Mouse (Mus musculus) forebrain, embryonic 14.5 days (tissue): Measurements from ENCODE around the gene Vmn1r188. TPM values are rescaled to one million over a fixed set of nuclear protein-coding genes. Genes with fewer than 3 reads are reported as not detected.
"Not testable (repeated sequence)": the region's sequence is repeated elsewhere in the genome, so short reads cannot be mapped to it uniquely, and the experiment has no call there.

Experiments used
- ATAC-seq: fragments of 200-750 bp; cut with Nextera tagmentation; 2 replicates; pipeline ENCODE4 v1.8.0; 2017; ENCODE audit warnings: mild to moderate bottlenecking, moderate library complexity
- DNase-seq: peaks from one replicate; pipeline ENCODE4 v3.0.0-alpha.2; 2015; ENCODE audit warnings: low spot score
- H3K27ac ChIP-seq: fragments of 300-500 bp; sonication (generic); 2 replicates; pipeline ENCODE4 v1.5.1; 2014; ENCODE audit warnings: low read depth, mild to moderate bottlenecking, control low read depth, low read length, moderate library complexity
- H3K27me3 ChIP-seq: fragments of 300-500 bp; sonication (generic); replicated peaks from 2 replicates; pipeline ENCODE4 v1.6.1; 2014; ENCODE audit warnings: low read length, control low read depth, mixed read lengths; ENCODE audit not compliant: control insufficient read depth, insufficient read depth
- H3K36me3 ChIP-seq: fragments of 300-500 bp; sonication (generic); 2 replicates; pipeline ENCODE4 v1.6.1; 2014; ENCODE audit warnings: low read length, control low read depth; ENCODE audit not compliant: control insufficient read depth, insufficient read depth
- H3K4me1 ChIP-seq: fragments of 300-500 bp; sonication (generic); 2 replicates; pipeline ENCODE4 v1.6.1; 2014; ENCODE audit warnings: antibody characterized with exemption, low read length, control low read depth; ENCODE audit not compliant: control insufficient read depth, insufficient read depth
- H3K4me2 ChIP-seq: fragments of 300-500 bp; sonication (generic); 2 replicates; pipeline ENCODE4 v1.6.1; 2014; ENCODE audit warnings: mild to moderate bottlenecking, control low read depth, low read length
- H3K4me3 ChIP-seq: fragments of 300-500 bp; sonication (generic); 2 replicates; pipeline ENCODE4 v1.5.1; 2014; ENCODE audit warnings: low read depth, low read length, control low read depth
- H3K9ac ChIP-seq: fragments of 300-500 bp; sonication (generic); 2 replicates; pipeline ENCODE4 v1.6.1; 2014; ENCODE audit warnings: mild to moderate bottlenecking, low read length, control low read depth, moderate library complexity
- H3K9me3 ChIP-seq: fragments of 300-500 bp; sonication (generic); replicated peaks from 2 replicates; pipeline ENCODE4 v1.6.1; 2016; ENCODE audit warnings: low read length, control low read depth, mixed read lengths; ENCODE audit not compliant: control insufficient read depth
- WGBS: fragments of 180-500 bp; shearing (Covaris S2); extraction: QIAGEN DNeasy Blood & Tissue Kit; methylation state at CpG from one replicate; pipeline ENCODE4 v1.1.7; 2014; 5-methylcytosine and 5-hydroxymethylcytosine counted together
- polyA plus RNA-seq: library from polyadenylated mRNA; unstranded; fragments of >200 nt; fragmentation: Nextera tagmentation; extraction: Ambion mirVana; gene quantifications from 2 replicates; pipeline ENCODE4 v1.2.1, GENCODE M21; 2014

Vmn1r188 gene
- polyA plus RNA-seq = not detected in 2 replicates

GRCm38 (mm10) chr13:22084140-22084539, at the start of gene Vmn1r188:
Gene Vmn1r188, plus strand, starts transcription at chr13:22084440.
- H3K4me2 ChIP-seq, H3K4me1 ChIP-seq, H3K27ac ChIP-seq, H3K36me3 ChIP-seq, DNase-seq, ATAC-seq, H3K9me3 ChIP-seq, H3K4me3 ChIP-seq, H3K27me3 ChIP-seq, H3K9ac ChIP-seq: not testable (repeated sequence)
- WGBS = 86% methylated on average over 1 of the region's 1 CpGs

- H3K4me2 ChIP-seq = peak overlapping the region; percentile 64
- peaks cover 8% of the 10 kb centered on the region for H3K4me1 ChIP-seq
- WGBS = under 1% methylated on average over 12 of the region's 14 CpGs
- H3K9me3 ChIP-seq = no peaks in the 10 kb centered on the region
- H3K27me3 ChIP-seq = no peaks in the 10 kb centered on the region
- ATAC-seq (no peak), DNase-seq (no peak)
- H3K9ac ChIP-seq = peak overlapping the region; percentile 58
- peak overlapping the region; percentile 85 for H3K27ac ChIP-seq
- no peaks in the 10 kb centered on the region for H3K36me3 ChIP-seq
- peak overlapping the region; percentile 35 for H3K4me3 ChIP-seq
These were observed 49.6 kb upstream of the Vmn1r188 start for GRCm38 (mm10) chr13:22034443-22035266.

- Histone ChIP-seq H3K4me2 (peak within 1 kb of the TSS; percentile 64), H3K4me3 (peak within 1 kb of the TSS; percentile 35), H3K9ac (peak within 1 kb of the TSS; percentile 66), H3K4me1 (peaks cover 14% of the 10 kb centered on the region), H3K27ac (peak within 1 kb of the TSS; percentile 88)
- not testable (repeated sequence) for H3K9me3 ChIP-seq, H3K27me3 ChIP-seq, H3K36me3 ChIP-seq
- DNase-seq = peak; percentile 99
- under 1% methylated on average over 23 of the region's 69 CpGs for WGBS
- ATAC-seq = peak; percentile 98
These were observed 48.7 kb upstream of the Vmn1r188 start, which contains the start of the genes Hist1h2ah and Hist1h2bk for GRCm38 (mm10) chr13:22035267-22036148. Gene Hist1h2ah, minus strand, starts transcription at chr13:22035568. Gene Hist1h2bk, plus strand, starts transcription at chr13:22035870.

GRCm38 (mm10) chr13:22036149-22036956, 47.9 kb upstream of the Vmn1r188 start:
- Histone ChIP-seq H3K9ac (peak overlapping the region; percentile 66), H3K27ac (peak overlapping the region; percentile 88), H3K36me3 (no peaks in the 10 kb centered on the region), H3K27me3 (no peaks in the 10 kb centered on the region), H3K4me1 (peaks cover 16% of the 10 kb centered on the region), H3K4me3 (peak overlapping the region; percentile 35), H3K9me3 (no peaks in the 10 kb centered on the region), H3K4me2 (peak overlapping the region; percentile 64)
- peak; percentile 1; the same call in 1 of the 2 replicates for ATAC-seq
- DNase-seq = no peak
- whole genome bisulfite sequencing = 1% methylated on average over 18 of the region's 23 CpGs

GRCm38 (mm10) chr13:22036986-22037385, 47.3 kb upstream of the Vmn1r188 start:
- Histone ChIP-seq H3K4me1 (peaks cover 18% of the 10 kb centered on the region), H3K9me3 (no peaks in the 10 kb centered on the region), H3K9ac (peak overlapping the region; percentile 66), H3K4me3 (peak overlapping the region; percentile 35), H3K27ac (peak overlapping the region; percentile 88), H3K27me3 (no peaks in the 10 kb centered on the region), H3K4me2 (peak overlapping the region; percentile 64), H3K36me3 (no peaks in the 10 kb centered on the region)
- WGBS = 50% methylated on average over 3 of the region's 3 CpGs
- ATAC-seq (no peak), DNase-seq (no peak)

- WGBS = 69% methylated on average over 2 of the region's 2 CpGs
- Histone ChIP-seq H3K9me3 (no peaks in the 10 kb centered on the region), H3K4me3 (no peak overlapping the region), H3K4me2 (0 out of 2 replicates have a peak overlapping the region, but pooled peaks have one; percentile 64), H3K27me3 (no peaks in the 10 kb centered on the region), H3K4me1 (peaks cover 21% of the 10 kb centered on the region), H3K27ac (no peak overlapping the region), H3K9ac (no peak overlapping the region), H3K36me3 (no peaks in the 10 kb centered on the region)
- DNase-seq (no peak), ATAC-seq (no peak)
These were observed 46.8 kb upstream of the Vmn1r188 start for GRCm38 (mm10) chr13:22037415-22037814.

GRCm38 (mm10) chr13:22039364-22039763, 44.9 kb upstream of the Vmn1r188 start:
- peaks cover 26% of the 10 kb centered on the region for H3K4me1 ChIP-seq
- WGBS = 54% methylated on average over 5 of the region's 5 CpGs
- no peaks in the 10 kb centered on the region for H3K36me3 ChIP-seq
- no peak overlapping the region for H3K27ac ChIP-seq
- H3K9me3 ChIP-seq = no peaks in the 10 kb centered on the region
- H3K4me2 ChIP-seq = peak overlapping the region; percentile 72; the same call in 1 of the 2 replicates
- no peak for DNase-seq
- no peak for ATAC-seq
- no peak overlapping the region for H3K9ac ChIP-seq
- no peak overlapping the region for H3K4me3 ChIP-seq
- H3K27me3 ChIP-seq = no peaks in the 10 kb centered on the region

- Histone ChIP-seq H3K4me3 (peak overlapping the region; percentile 38), H3K9me3 (no peaks in the 10 kb centered on the region), H3K27ac (peak overlapping the region; percentile 86; the same call in 1 of the 2 replicates), H3K27me3 (no peaks in the 10 kb centered on the region), H3K4me2 (peak overlapping the region; percentile 72), H3K4me1 (peaks cover 24% of the 10 kb centered on the region), H3K36me3 (no peaks in the 10 kb centered on the region), H3K9ac (peak overlapping the region; percentile 62)
- DNase-seq = no peak
- ATAC-seq = no peak
- 4% methylated on average over 2 of the region's 2 CpGs for WGBS
These were observed 44.2 kb upstream of the Vmn1r188 start for GRCm38 (mm10) chr13:22039951-22040463.
